Mouse (Mus musculus): ENCODE results near the gene Hspa12b. TPM values are rescaled to one million over a fixed set of nuclear protein-coding genes. Genes with fewer than 3 reads are reported as not detected.
A peak's percentile ranks its signal among the peaks of the same experiment; 100 is the strongest.

Hspa12b gene
- polyA plus RNA-seq, 1 experiment = 6.0 TPM

DNA sequence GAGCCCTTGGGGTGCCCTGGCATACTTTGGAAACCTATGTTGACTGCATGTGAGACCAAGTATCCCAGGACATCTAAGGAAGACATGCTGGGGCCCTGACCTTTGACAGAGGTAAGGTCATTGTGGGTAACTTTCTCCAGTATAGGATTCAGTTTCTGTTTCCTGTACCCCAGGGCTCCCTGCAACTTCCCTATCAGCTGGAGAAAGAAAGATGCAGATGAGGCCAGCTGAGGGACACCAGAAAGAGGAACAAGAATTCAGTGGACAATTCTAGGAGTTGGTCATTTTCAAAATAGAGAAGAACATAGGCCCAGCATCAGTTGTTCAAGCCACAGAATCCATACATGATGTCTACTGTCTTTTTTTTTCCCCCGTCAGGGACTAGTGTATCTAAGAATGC lies 37.4 kb upstream of the Hspa12b start:
- Histone ChIP-seq H3K36me3 (ENCODE audit: control insufficient read depth, insufficient read depth) (no peaks in the 10 kb centered on the region), H3K79me3 (ENCODE audit: low read depth) (no peaks in the 10 kb centered on the region), H3K79me2 (ENCODE audit: control insufficient read depth, insufficient read depth) (no peaks in the 10 kb centered on the region), H3ac (ENCODE audit: control insufficient read depth, insufficient read length, low read depth) (no peak overlapping the region), H3K27me3 (ENCODE audit: control insufficient read depth, insufficient read depth, insufficient read length) (no peaks in the 10 kb centered on the region), H3K4me3 (ENCODE audit: insufficient read depth, poor library complexity, severe bottlenecking) (no peak overlapping the region)
- TF ChIP-seq CTCF (IDR thresholded peaks at IDR 0.05; ENCODE audit: control insufficient read depth, insufficient read depth, insufficient read length) = no peak
- no peak for TF ChIP-seq MAX (IDR thresholded peaks at IDR 0.05)

DNA sequence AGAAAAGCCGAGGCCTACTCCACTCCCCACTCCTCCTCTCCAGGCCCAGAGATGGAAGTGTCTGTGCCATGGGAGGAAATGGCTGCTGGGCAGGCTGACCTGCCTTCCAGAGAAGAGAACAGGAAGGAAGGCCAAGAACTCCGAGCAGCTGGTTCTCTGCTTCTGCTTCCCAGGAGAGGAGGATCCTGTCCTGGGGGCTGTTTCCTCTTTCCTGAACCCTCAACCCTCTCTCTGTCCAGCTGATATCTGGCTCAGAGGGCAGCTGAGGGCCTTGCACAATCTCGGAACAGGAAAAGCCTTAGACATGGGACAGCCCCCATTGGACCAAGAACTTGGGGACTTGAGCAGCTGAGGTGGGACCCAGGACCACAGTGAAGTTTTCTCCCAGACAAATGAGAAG lies 36.2 kb upstream of the Hspa12b start:
- no peaks in the 10 kb centered on the region for H3K79me2 ChIP-seq (ENCODE audit: control insufficient read depth, insufficient read depth)
- TF ChIP-seq USF1 (IDR thresholded peaks at IDR 0.05; ENCODE audit: low read depth) = no peak
- TF ChIP-seq CEBPB (IDR thresholded peaks at IDR 0.05; ENCODE audit: low read depth) = no peak
- TF ChIP-seq FOSL1 (IDR thresholded peaks at IDR 0.05; ENCODE audit: insufficient read depth, low read length, poor library complexity, severe bottlenecking) = no peak
- no peak for TF ChIP-seq CTCF (IDR thresholded peaks at IDR 0.05; ENCODE audit: control insufficient read depth, insufficient read depth, insufficient read length)
- no peak for TF ChIP-seq MAX (IDR thresholded peaks at IDR 0.05)
- H3K36me3 ChIP-seq (ENCODE audit: control insufficient read depth, insufficient read depth) = no peaks in the 10 kb centered on the region
- H3K79me3 ChIP-seq (ENCODE audit: low read depth) = no peaks in the 10 kb centered on the region
- no peaks in the 10 kb centered on the region for H3K27me3 ChIP-seq (ENCODE audit: control insufficient read depth, insufficient read depth, insufficient read length)
- no peak overlapping the region for H3ac ChIP-seq (ENCODE audit: control insufficient read depth, insufficient read length, low read depth)
- H3K4me3 ChIP-seq (ENCODE audit: insufficient read depth, poor library complexity, severe bottlenecking) = no peak overlapping the region

DNA sequence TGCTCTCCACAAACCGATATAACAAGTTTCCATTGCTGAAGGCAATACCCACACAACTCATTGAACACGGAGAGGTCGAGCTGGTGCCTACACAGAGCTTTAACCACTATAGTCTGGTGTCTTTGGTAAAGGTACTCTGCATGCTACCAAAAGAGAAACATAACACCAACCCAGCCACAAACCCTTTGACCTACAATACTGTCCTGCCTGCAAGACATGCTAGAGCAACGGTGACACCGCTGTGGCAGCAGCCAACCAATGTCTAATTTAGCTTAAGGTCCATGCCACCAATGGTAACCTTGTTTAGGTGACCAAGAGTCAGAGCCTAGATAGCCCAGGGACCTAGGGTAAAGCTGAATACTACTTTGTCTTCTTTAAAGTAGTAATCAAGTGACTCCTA lies 33.5 kb upstream of the Hspa12b start:
- Histone ChIP-seq H3K4me3 (ENCODE audit: insufficient read depth, poor library complexity, severe bottlenecking) (no peak overlapping the region), H3K27me3 (ENCODE audit: control insufficient read depth, insufficient read depth, insufficient read length) (no peaks in the 10 kb centered on the region), H3ac (ENCODE audit: control insufficient read depth, insufficient read length, low read depth) (no peak overlapping the region), H3K79me2 (ENCODE audit: control insufficient read depth, insufficient read depth) (no peaks in the 10 kb centered on the region), H3K79me3 (ENCODE audit: low read depth) (no peaks in the 10 kb centered on the region), H3K36me3 (ENCODE audit: control insufficient read depth, insufficient read depth) (no peaks in the 10 kb centered on the region)
- TF ChIP-seq MYOD1 (IDR thresholded peaks at IDR 0.05; ENCODE audit: control insufficient read depth, insufficient read length, low read depth) = no peak
- no peak for TF ChIP-seq MAX (IDR thresholded peaks at IDR 0.05)
- no peak for TF ChIP-seq CTCF (IDR thresholded peaks at IDR 0.05; ENCODE audit: control insufficient read depth, insufficient read depth, insufficient read length)
- TF ChIP-seq FOSL1 (IDR thresholded peaks at IDR 0.05; ENCODE audit: insufficient read depth, low read length, poor library complexity, severe bottlenecking) = no peak
- TF ChIP-seq MYOG (IDR thresholded peaks at IDR 0.05; ENCODE audit: control insufficient read depth, extremely low read depth, insufficient read length) = no peak
- no peak for TF ChIP-seq CEBPB (IDR thresholded peaks at IDR 0.05; ENCODE audit: low read depth)
- no peak for TF ChIP-seq USF1 (IDR thresholded peaks at IDR 0.05; ENCODE audit: low read depth)

DNA sequence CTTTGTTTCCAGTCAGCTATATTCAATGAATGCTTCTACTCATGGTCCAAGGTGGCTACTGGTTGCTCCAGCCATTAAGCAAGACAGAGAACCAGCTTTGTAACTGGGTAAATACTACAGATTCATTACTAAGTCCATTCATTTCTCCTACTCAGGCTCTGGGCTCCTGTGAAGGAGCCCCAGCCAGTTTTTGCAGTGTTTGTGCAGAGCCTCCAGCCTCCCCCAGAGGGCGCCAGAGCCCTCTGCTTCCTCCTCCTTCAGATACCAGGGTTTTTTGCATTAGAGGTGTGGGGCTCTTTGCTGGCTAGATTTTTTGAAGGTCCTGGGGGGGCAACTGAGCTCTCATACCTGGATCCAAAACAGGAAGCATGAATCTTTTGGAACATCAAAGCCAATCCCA lies 32.3 kb upstream of the Hspa12b start:
- no peaks in the 10 kb centered on the region for H3K79me3 ChIP-seq (ENCODE audit: low read depth)
- H3K4me3 ChIP-seq (ENCODE audit: insufficient read depth, poor library complexity, severe bottlenecking) = no peak overlapping the region
- H3K36me3 ChIP-seq (ENCODE audit: control insufficient read depth, insufficient read depth) = no peaks in the 10 kb centered on the region
- TF ChIP-seq CTCF (IDR thresholded peaks at IDR 0.05; ENCODE audit: control insufficient read depth, insufficient read depth, insufficient read length) (peak; percentile 76), CEBPB (IDR thresholded peaks at IDR 0.05; ENCODE audit: low read depth) (no peak)
- H3K27me3 ChIP-seq (ENCODE audit: control insufficient read depth, insufficient read depth, insufficient read length) = no peaks in the 10 kb centered on the region
- no peak overlapping the region for H3ac ChIP-seq (ENCODE audit: control insufficient read depth, insufficient read length, low read depth)
- H3K79me2 ChIP-seq (ENCODE audit: control insufficient read depth, insufficient read depth) = no peaks in the 10 kb centered on the region

DNA sequence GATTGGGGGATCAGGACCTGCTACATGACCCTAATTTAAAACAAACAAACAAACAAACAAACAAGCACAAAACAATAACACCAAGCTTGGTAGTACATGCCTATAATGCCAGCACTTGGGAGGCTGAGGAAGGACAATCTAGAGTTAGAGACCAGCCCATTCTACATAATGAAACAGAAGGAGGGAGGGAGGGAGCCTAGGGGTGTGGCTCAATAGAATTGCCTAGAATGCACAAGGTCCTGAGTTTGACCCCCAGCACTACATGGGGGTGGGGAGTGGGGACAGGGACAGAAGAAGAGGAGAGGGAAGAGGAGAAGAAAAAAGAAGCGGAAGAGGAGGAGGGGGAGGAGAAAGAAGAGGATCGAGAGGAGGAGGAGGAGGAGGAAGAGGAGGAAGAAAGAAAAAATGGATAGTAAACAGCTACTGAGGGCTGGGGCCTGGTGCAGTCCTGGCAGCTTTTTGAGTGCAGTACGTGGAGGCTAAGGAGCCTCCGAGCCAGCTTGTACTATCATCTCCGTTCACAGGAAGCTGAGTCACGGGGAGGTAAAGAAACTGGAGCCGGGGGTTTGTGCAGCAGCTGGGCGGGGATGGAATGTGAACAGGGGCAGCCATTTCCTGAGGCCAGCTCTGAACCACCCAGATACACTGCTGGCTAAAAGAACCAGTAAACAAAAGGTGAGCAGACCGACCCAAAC lies 30.8 kb upstream of the Hspa12b start:
- Histone ChIP-seq H3K79me3 (ENCODE audit: low read depth) (no peaks in the 10 kb centered on the region), H3K4me3 (ENCODE audit: insufficient read depth, poor library complexity, severe bottlenecking) (no peak overlapping the region)

DNA sequence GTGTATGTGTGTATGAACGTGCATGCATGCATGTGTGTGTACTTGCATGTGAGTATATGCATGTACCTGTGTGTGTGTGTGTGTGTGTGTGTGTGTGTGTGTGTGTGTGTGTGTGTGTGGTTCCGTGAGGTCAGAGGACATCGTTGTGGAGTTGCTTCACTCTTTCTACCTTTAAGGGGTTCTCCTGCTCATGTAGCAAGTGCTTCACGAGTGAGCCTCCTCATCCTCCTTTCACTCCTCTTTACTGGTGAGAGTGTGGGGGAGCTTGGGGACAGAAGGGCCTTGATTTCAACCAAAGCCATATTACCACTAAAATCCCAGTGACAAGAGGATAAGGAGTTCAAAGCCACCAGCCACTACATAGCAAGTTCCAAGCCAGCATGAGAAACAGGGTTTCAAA lies 30.0 kb upstream of the Hspa12b start:
- Histone ChIP-seq H3K36me3 (ENCODE audit: control insufficient read depth, insufficient read depth) (no peaks in the 10 kb centered on the region), H3K79me3 (ENCODE audit: low read depth) (no peaks in the 10 kb centered on the region), H3K4me3 (ENCODE audit: insufficient read depth, poor library complexity, severe bottlenecking) (no peak overlapping the region), H3K79me2 (ENCODE audit: control insufficient read depth, insufficient read depth) (no peaks in the 10 kb centered on the region), H3ac (ENCODE audit: control insufficient read depth, insufficient read length, low read depth) (peak overlapping the region; percentile 21), H3K27me3 (ENCODE audit: control insufficient read depth, insufficient read depth, insufficient read length) (no peaks in the 10 kb centered on the region)
- TF ChIP-seq CTCF (IDR thresholded peaks at IDR 0.05; ENCODE audit: control insufficient read depth, insufficient read depth, insufficient read length) (no peak), MYOG (IDR thresholded peaks at IDR 0.05; ENCODE audit: control insufficient read depth, extremely low read depth, insufficient read length) (no peak), USF1 (IDR thresholded peaks at IDR 0.05; ENCODE audit: low read depth) (no peak), FOSL1 (IDR thresholded peaks at IDR 0.05; ENCODE audit: insufficient read depth, low read length, poor library complexity, severe bottlenecking) (no peak), MAX (IDR thresholded peaks at IDR 0.05) (no peak), MYOD1 (IDR thresholded peaks at IDR 0.05; ENCODE audit: control insufficient read depth, insufficient read length, low read depth) (no peak), CEBPB (IDR thresholded peaks at IDR 0.05; ENCODE audit: low read depth) (no peak)

More for the DNA sequence above, 30.8 kb upstream of the Hspa12b start:
- TF ChIP-seq CEBPB (IDR thresholded peaks at IDR 0.05; ENCODE audit: low read depth) (no peak), CTCF (IDR thresholded peaks at IDR 0.05; ENCODE audit: control insufficient read depth, insufficient read depth, insufficient read length) (no peak), FOSL1 (IDR thresholded peaks at IDR 0.05; ENCODE audit: insufficient read depth, low read length, poor library complexity, severe bottlenecking) (peak; percentile 11), USF1 (IDR thresholded peaks at IDR 0.05; ENCODE audit: low read depth) (peak; percentile 7), MYOG (IDR thresholded peaks at IDR 0.05; ENCODE audit: control insufficient read depth, extremely low read depth, insufficient read length) (no peak), MAX (IDR thresholded peaks at IDR 0.05) (peak; percentile 68), MYOD1 (IDR thresholded peaks at IDR 0.05; ENCODE audit: control insufficient read depth, insufficient read length, low read depth) (peak; percentile 45)
- Histone ChIP-seq H3ac (ENCODE audit: control insufficient read depth, insufficient read length, low read depth) (peak overlapping the region; percentile 50), H3K27me3 (ENCODE audit: control insufficient read depth, insufficient read depth, insufficient read length) (no peaks in the 10 kb centered on the region), H3K79me2 (ENCODE audit: control insufficient read depth, insufficient read depth) (no peaks in the 10 kb centered on the region), H3K36me3 (ENCODE audit: control insufficient read depth, insufficient read depth) (no peaks in the 10 kb centered on the region)

Data from C2C12 (cell line).